Mouse (Mus musculus) left cerebral cortex, adult 18-20 months (tissue): ENCODE results near the gene Tmem106c. TPM values are rescaled to one million over a fixed set of nuclear protein-coding genes. Genes with fewer than 3 reads are reported as not detected.
A peak's percentile ranks its signal among the peaks of the same experiment; 100 is the strongest.

ENCODE experiments used
- DNase-seq, 2 experiments: peaks; one replicate each; pipeline ENCODE4 v3.0.0; 2021 to 2022; ENCODE audit warnings: low spot score in 2 of 2, mixed read lengths in 1 of 2
- long read RNA-seq, 2 experiments: library from polyadenylated mRNA; stranded (forward); transcript quantifications; one replicate each; pipeline ENCODE4 v2.0.0; 2021
- total RNA-seq, 2 experiments: library from RNA; stranded (reverse); gene quantifications; 2 replicates each; pipeline ENCODE4 v1.2.3; 2021

The Tmem106c gene
- total RNA-seq, result 10 to 100 TPM; 33.2 to 34.9 TPM
- long read RNA-seq, experiment 1, transcript Tmem106c-201 (8 exons, 1,623 nt), result major isoform, 22 of 52 reads
- long read RNA-seq, experiment 1, transcript Tmem106c-202 (8 exons, 1,455 nt), result minor isoform, 18 of 52 reads
- long read RNA-seq, experiment 1, partial matches to known transcripts, result 2 of 52 reads
- long read RNA-seq, experiment 1, other reads (novel, unspliced or antisense), result 10 of 52 reads
- long read RNA-seq, experiment 2, transcript Tmem106c-201 (8 exons, 1,623 nt), result major isoform, 30 of 56 reads
- long read RNA-seq, experiment 2, transcript Tmem106c-202 (8 exons, 1,455 nt), result minor isoform, 12 of 56 reads
- long read RNA-seq, experiment 2, partial matches to known transcripts, result 1 of 56 reads
- long read RNA-seq, experiment 2, other reads (novel, unspliced or antisense), result 13 of 56 reads

DNA sequence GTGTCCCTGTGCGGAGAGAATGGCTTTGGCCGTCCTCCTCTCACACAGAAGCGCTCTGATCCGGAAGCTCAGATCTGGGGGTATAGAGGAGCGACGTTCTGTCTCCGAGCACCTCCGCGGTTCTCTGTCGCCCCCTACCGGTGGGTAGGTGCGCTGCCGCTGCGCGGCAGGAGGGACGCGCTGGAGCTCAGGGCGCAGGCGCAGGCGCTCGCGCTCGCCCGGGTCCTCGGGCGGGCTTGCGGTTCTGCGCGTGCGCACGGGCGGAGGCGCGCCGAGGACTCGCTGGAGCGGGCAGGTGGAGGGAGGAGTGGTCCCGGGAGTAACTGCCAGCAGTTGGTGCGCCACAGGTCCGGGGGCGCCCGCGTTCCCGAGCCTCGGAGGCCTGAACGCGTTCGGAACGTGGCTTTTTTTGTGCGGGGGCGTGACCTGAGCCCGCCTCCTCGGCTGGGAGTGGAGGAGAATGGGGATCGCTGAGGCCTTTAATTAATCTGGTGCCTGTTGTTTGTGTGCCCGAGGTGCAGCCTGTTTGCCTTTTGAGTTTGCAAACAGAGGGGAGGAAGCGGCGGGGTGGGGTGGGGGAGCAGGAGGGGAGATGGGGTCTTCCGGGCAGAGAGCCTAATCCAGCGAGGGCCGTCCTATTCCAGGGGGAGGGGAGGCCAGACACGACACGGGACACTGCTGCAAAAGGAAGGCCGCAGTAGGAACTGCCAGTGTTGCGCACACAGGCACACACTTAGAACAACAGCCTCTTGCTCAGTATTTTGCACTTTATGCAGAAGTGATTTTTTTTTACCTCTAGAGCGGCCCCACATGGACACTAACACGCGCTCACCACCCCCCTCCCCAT is at the start of gene Tmem106c:
Gene Tmem106c (plus strand): TSS at position 212 of the 847 bp plus-strand sequence.
- DNase-seq, result peak; percentile 88 to 93

DNA sequence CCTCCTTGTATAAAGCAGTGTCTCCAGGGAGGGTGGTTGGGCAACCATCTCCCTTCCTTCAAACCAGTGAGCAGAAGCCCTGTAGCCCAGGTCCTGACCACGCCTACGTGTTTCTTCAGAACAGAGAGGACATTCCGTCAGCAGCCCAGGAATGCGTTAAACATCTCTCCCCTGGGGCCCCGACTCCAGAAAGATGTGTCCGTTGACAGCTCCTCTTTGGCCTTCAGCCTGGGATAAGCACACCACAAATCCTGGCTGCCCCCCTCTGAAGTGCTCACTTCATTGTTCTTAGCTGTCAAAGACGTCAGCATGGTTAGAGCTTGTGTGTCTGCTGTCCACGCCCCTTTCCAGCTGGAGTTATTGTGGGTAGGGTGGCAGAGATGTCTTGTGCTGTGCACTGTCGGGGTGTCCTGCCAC is 49.7 kb upstream of the Tmem106c start:
- DNase-seq, result no peak

DNA sequence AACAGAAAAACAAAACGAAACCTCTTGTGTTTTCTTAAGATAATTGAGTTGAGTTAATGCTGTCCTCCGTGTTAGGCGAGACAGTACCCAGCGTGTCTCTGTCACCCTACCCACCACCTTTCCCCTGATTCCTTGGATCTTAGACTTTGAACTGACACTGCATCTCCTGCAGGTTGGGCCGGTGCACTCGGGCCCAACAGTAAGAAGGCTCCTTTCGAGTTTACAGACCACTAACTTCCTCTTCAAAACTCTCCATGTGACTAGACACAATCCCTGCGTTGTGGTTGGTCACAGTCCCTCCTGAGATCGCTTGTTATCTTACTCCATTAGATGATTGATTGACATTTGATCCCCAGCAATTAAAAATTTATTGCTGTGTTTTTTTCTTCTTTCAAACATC is 46.0 kb upstream of the Tmem106c start:
- DNase-seq, result no peak

DNA sequence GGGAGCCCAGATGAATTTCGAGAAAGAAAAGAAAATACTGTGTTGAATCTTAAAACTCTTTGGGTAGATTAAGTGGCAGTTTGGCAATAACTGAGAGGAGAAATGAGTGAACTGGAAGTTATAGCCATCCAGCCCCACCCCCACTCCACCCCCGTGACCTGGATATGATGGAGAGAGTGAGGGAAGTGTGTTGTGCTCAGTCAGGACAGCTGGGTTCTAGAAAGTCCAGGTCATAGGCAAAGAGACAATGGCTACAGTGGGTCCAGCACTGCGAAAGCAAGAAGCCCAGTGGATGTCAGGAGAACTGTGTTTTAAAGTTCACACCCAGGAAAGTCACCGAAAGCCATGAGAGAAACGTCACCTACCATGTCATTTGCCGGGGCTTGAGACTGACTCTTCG is 44.8 kb upstream of the Tmem106c start:
- no peak for DNase-seq

DNA sequence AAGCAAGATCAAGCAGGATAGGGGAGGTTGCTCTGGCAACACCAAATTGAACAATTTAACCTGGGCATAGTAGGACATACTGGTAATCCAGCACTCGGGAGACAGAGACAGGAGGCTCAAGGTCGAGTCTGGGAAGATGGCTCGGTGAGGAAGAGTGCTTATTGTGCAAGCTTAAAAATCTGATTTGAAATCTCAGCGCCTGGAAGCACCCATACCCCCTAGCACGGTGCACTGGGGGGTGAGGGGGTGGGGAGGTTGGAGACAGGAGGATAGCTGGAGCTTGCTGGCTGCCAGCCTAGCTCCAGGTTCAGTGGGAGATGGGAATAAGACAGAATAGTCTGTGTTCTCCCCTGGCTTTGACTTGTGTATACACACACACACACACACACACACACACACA is 43.7 kb upstream of the Tmem106c start:
- DNase-seq, result no peak

DNA sequence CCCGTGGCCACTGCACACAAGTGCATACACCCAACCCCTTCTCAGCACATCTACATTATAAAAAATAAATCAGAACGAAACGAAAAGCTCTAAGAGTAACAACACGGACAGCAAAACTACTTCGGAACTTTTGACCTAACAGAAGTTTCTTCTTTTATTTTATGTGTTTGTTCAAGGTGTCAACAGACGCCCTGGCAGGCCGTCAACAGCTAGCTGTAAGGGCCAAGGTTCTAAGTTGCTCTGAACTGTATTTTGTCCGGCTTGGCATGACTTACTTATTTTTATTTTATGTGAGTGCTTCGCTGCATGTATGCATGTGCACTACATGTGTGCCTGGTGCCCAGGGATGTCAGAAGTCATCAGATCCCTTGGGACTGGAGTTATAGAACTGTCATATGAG is 42.2 kb upstream of the Tmem106c start:
- no peak for DNase-seq

DNA sequence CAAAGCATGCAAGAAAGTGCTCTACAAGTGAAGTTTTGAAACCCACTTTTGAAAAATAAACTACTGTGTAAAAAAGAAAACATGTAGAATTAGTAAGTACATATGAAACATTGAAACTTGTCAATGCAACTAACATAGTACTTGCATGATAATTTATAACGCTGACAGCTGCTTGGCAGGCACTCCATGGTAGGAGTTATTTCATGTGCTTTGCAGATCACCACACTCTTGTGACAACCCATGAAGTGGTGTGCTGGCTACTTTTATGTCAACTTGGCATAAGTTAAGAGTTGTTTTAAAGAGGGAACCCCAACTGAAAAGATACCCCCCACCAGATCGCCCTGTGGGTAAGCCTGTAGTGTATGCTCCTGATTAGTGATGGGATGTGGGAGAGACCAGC is 41.6 kb upstream of the Tmem106c start:
- DNase-seq, result no peak

DNA sequence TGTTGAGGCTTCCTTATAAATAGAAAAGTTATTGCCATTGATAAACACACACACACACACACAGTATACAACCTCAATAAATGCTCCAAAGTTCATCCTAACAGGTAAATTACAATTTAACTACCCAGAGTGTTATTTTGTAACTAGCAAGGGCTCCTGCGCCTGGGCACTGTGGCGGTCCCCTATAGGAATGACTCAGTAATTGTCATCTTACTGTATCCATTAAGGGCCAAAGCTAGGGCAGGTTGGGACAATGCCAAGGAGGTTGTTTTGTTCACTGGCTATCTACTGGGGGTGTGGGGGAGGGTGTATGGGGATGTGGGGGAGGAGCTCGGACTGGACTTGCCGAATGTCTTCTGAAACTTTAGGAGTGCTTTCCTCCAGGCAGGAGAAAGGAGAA is 37.0 kb upstream of the Tmem106c start:
- DNase-seq, result no peak

DNA sequence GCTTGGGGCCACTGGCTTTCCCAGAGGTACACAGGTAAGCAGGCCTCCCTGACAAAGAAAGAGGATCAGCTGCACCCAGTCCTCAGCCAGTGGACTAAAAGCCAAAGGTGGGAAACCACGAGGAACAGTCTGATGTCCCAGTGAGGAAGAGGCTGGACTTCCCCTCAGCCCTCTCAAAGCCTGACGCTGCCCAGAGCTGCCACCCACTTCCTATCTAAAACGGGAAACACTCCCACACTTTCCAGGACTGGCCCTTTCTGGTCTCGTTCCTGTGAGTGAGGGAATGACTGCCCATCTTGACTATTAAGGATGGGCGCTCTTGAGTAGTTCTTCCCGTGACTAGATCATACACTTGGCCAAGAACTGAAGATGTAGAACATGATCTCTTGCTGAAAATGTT is 36.2 kb upstream of the Tmem106c start:
- peak in 1 of 2 experiments; percentile 14 for DNase-seq

DNA sequence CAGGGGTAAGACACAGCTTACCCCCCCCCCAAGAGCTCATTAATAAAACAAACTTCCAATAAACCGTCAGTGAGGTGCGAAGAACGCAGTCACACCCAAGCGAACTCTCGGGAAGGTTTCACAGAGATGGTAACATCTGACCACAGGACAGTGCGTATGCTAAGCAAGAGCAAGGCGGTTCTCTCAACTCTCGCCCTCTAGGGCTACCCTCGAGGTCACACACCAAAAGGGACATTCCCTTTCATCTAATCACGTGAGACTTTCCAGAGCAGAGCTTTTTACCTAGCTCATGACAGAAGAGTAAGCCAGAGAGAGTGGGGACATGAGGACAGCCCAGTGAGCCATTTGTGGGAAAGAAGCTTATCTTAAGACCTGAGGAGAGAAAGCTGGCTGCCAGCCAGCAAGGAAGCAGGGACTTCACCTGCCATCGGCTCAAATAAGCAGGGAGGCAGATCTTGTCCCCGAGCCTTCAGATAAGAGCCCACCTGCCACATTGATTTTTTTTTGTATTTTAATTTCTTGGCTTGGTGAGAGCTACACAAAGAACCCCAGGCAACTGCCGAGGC is 34.7 kb upstream of the Tmem106c start:
- no peak for DNase-seq

DNA sequence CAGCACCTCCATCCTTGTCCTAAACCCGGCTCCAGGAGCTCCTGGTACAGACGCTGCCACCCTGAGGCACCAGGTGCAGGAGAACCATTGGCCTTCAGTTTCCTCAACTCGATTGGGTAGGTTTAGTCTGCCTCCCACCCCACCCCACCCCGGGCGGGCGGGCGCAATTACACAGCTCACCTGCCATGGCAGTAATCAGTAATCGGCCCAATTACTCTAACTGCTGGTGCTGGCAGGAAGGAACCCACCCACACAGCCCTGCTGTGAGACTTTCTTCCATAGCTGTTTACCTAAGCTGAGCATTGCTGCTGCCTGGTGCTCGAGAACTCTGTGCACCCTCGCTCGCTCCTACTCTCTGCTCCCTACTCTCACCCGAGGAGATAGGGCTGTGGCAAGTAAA is 31.6 kb upstream of the Tmem106c start:
- no peak for DNase-seq

DNA sequence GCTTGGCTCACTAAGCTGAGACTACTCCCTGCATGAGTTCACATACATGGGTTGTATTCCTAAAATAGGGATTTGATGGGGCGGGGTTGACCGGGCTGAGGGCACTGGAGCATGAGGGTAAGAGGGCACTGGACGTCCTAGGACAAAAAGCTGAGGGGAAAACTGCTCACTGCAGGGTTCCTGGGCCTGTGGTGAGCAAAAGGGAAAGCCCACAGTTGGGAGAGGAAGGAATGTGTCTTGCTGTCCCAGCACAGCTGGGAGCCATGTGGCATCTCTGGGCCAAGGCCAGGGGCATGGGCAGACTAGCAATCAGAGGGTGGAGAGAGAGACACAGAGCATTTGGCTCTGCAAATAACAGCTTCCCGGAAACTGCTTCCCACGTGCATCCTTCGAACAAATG is 25.4 kb upstream of the Tmem106c start:
- DNase-seq, result no peak

DNA sequence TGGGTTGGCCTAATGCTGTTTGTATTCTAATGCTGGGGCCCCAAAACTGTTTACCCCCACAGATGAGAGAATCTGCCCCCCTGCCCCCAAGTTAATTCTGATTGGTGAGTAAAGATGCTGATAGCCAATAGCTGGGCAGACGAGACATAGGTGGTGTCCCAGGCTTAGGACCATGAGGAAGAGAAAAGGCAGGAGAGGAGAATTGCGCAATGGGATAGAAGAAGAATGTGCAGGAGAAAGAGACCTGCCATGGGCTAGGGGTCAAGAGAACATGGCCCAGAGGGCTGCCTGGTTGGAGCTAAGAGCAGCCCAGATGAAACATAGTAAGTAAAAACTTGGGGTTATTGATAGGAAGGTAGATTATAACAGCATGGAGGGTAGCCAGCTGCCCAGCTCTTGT is 23.9 kb upstream of the Tmem106c start:
- DNase-seq, result no peak

DNA sequence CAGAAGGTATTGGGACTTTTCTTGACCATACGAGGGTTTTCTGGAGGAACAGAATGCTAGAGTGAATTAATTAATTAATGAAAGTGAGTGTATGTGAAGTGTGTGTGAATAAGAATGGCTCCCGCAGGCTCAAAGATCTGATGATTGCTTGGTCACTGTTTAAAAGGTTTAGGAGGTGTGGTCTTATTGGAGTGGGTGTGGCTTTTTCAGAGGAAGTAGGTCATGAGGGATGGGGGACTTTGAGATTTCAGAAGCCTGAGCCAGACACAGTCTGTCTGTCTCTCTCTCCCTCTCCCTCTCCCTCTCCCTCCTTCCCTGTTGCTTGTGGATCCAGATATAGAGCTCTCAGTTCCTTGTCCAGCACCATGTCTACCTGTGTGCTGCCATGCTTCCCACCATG is 22.7 kb upstream of the Tmem106c start:
- DNase-seq, result no peak

DNA sequence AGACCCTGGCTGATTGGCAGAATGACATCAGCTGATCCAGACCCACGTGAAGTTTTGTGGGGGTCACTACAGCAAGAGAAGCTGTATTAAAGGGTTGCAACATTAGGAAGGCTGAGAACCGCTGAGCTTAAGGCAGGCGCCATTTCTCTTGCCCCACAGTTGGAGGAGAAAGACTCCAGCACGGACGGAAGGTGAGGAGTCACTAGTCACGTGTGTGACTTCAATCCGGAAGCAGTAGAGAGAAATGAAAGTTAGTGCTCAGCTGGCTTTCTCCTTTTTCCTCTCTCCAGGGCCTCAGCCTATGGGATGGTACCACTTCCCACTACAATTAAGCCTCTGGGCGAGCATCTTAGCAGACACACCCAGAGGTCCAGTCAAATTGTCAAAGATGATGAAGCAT is 21.5 kb upstream of the Tmem106c start:
- DNase-seq, result no peak

DNA sequence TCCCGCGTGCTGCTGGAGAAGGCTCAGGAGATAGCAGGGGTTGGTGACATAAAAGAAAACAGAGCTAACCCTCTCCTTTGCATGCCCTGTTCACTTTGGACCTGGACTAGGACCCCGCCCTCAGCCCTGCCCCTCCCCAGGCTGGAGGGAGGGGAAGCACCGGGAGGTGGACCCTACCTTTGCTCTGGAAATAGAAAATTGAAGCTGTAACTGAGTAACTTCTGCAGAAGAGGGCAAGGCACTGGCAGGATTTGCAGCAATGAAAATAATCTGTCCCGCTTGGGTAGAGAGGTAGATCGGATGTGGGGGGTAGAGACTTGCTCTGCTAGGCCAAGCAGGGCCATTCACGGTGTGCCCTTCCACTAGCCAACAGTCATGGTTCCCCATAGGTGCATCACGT is 20.6 kb upstream of the Tmem106c start:
- no peak for DNase-seq

DNA sequence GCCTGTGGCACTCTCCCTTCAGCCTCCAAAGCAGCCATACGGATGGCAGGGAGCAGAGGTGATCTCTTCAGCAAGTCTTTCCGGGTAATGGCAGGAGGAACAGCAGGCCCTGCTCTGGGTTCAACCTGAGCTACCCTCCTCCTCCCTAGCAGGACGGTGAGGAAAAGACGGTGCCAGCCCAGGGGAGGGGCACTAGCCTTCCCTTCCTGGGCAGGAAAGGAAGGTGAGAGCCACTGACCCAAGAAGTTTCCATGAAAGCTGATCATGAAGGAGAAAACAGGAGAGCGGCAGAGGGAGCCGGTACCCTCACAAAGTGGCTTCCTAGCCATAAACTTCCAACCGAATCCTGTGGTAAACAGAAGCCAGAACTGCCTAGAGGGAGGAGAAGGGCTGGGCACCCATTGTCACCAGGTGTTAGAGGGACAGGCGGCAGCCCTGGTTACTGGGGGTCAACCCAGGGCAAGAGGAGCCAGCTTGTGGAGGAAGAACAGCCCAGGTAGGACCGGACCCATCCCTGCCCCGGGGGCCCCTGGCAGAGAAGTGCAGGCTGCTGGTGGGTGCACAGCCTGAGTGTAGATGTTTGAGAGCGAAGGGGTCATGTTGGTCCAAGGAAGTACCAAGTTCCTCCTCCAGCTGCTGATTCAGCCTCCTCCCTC is 19.0 kb upstream of the Tmem106c start:
- DNase-seq, result no peak

DNA sequence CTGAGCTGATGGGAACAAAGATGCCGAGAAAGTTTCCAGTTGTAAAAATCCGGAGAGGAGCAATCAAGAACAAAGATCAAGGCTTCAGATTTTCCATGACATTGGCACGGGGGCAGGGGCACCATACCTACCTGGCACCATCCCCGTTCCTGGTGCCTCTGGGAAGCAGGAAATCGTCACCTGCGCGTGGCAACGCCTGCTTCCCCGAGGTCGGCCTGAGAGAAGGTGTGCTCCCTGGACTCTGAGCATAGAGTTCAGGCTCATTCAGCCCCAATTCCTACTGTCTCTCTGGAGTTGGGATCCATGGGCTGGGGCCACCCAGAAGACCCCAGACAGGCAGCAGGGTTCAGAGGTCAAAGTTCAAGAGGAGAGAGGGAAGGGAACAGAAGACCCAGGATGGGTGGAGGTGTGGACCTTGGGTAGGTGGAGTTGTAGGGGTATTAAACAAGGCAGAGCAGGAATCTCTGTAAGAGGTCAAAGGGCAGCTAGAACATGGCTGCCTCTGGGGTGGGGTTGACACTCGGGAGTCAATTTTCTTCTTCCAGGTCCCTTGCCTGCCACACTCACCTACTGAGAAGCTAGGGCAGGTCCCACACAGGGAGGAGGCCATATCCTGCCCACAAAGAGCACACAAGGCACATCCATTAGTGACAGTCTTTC is 18.2 kb upstream of the Tmem106c start:
- no peak for DNase-seq

DNA sequence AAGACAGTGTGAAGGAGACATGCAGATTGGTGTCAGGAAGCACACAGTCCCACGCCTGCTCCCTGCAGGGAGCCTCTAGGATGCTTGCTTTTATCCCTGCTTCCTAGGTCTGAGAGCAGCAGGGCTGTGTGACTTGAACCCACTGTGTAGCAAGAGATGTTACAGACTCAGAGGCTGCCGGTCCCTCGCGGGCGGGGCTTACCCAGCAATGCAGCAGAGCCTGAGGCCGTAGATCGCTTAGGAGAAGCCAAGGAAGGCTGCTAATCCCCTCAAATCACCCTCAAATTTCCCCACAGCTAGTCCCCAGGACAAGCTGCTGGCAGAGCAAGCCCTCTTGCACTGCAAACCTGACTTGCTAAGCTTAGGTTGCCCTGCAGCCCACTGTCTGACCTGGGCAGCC is 15.3 kb upstream of the Tmem106c start:
- no peak for DNase-seq

DNA sequence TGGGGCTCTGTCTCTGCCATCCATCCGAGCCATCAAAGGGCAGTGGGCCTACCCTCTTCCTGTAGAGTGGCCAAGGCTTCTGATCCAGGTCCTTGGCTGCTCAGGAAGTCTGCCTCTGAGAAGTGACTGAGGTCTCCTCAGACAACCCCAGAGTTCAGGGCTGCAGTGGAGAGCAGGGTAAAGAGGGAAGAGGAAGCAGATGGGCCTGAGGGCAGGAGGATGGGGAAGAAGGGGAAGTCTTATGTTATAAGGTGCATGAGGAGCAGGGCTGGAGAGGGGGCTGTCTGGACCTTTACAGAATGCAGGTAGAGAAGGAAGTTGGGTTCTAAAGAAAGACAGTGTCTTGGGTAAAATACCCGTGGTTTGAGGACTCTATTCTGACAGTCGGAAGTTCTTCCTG is 14.3 kb upstream of the Tmem106c start:
- DNase-seq, result no peak

DNA sequence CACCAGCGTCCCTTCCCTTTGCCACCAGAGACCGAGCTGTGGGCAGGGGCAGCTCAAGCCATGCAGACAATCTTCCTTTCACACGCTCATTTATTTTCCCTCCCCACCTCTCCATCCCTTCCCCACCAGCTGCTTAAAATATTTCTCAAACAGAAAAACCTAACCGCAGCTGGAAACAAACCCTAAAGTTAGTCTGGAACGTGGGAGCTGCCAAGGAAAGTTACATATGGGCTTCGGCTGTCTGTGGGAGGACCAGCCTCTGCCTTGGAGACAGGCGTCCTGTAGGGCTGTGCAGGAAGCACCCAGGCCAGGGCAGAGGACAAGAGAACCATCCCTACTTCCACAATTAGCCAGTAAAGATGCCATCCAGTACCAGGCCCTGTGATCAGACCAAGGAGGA is 13.8 kb upstream of the Tmem106c start:
- peak in 1 of 2 experiments; percentile 38 for DNase-seq
